Mouse (Mus musculus): ENCODE results near the gene Ppp1r13b. TPM values are rescaled to one million over a fixed set of nuclear protein-coding genes. Genes with fewer than 3 reads are reported as not detected.

Ppp1r13b gene
- 10 to 100 TPM; 43.0 to 62.7 TPM for polyA plus RNA-seq (2017; shearing (Covaris generic))

GRCm38 (mm10) chr12:111907970-111908681 lies at the start of gene Ppp1r13b:
Gene Ppp1r13b (minus strand): TSS chr12:111908110.

GRCm38 (mm10) chr12:111813766-111814617 lies 93.9 kb downstream of the Ppp1r13b start, which contains the start of the genes Xrcc3 and Zfyve21:
Gene Xrcc3 (minus strand): TSS chr12:111813873.
Gene Zfyve21 (plus strand): TSS chr12:111814170.

Other genes starting within 250 kb of the Ppp1r13b start
- 10 to 100 TPM; 30.5 to 31.2 TPM for gene Ckb, start 235.8 kb downstream of the Ppp1r13b start, polyA plus RNA-seq (2017; shearing (Covaris generic))
- gene Trmt61a, start 230.0 kb downstream of the Ppp1r13b start, polyA plus RNA-seq (2017; shearing (Covaris generic)), result 10 to 100 TPM; 11.1 to 13.1 TPM
- 10 to 100 TPM; 37.3 to 51.4 TPM for gene Bag5, start 194.9 kb downstream of the Ppp1r13b start, polyA plus RNA-seq (2017; shearing (Covaris generic))
- gene Apopt1, start 194.8 kb downstream of the Ppp1r13b start, polyA plus RNA-seq (2017; shearing (Covaris generic)), result 10 to 100 TPM; 47.7 to 61.6 TPM
- gene Klc1, start 149.3 kb downstream of the Ppp1r13b start, polyA plus RNA-seq (2017; shearing (Covaris generic)), result 10 to 100 TPM; 36.3 to 43.9 TPM
- 1 to 10 TPM; 5.3 to 6.5 TPM for gene Xrcc3, start 94.2 kb downstream of the Ppp1r13b start, polyA plus RNA-seq (2017; shearing (Covaris generic))
- 10 to 100 TPM in 1 of 2 experiments, 1 to 10 TPM in 1; 4.1 to 11.7 TPM for gene Zfyve21, start 93.9 kb downstream of the Ppp1r13b start, polyA plus RNA-seq (2017; shearing (Covaris generic))
- 100 to 1,000 TPM; 270 to 280 TPM for gene Atp5mpl, start 58.9 kb upstream of the Ppp1r13b start, polyA plus RNA-seq (2017; shearing (Covaris generic))
- under 1 TPM in 1 of 2 experiments, not detected in 1; 0.42 TPM for gene Tdrd9, start 63.4 kb upstream of the Ppp1r13b start, polyA plus RNA-seq (2017; shearing (Covaris generic))
- under 1 TPM in 1 of 2 experiments, not detected in 1; 0.15 TPM for gene Rd3l, start 73.2 kb upstream of the Ppp1r13b start, polyA plus RNA-seq (2017; shearing (Covaris generic))
- not detected for gene Aspg, start 198.6 kb upstream of the Ppp1r13b start, polyA plus RNA-seq (2017; shearing (Covaris generic))
- gene Kif26a, start 238.1 kb upstream of the Ppp1r13b start, polyA plus RNA-seq (2017; shearing (Covaris generic)), result under 1 TPM; 0.02 to 0.29 TPM

Data from activated CD4-positive, CD25-positive, alpha-beta regulatory T cell (primary cell).